Mouse (Mus musculus) CH12.LX (cell line): ENCODE results near the gene Clk4. TPM values are rescaled to one million over a fixed set of nuclear protein-coding genes. Genes with fewer than 3 reads are reported as not detected.
A peak's percentile ranks its signal among the peaks of the same experiment; 100 is the strongest.

Experiments
- DNase-seq: peaks from one replicate; pipeline ENCODE4 v3.0.0-alpha.2; 2013; ENCODE audit errors: extremely low read depth
- H3K27ac ChIP-seq: 2 replicates; pipeline ENCODE4 v1.5.1; 2012; ENCODE audit warnings: low read depth, mild to moderate bottlenecking, control low read depth, moderate library complexity; ENCODE audit not compliant: insufficient read depth
- H3K27me3 ChIP-seq: replicated peaks from 2 replicates; pipeline ENCODE3; 2012; ENCODE audit warnings: inconsistent platforms
- H3K36me3 ChIP-seq, 2 experiments: replicated peaks in 1 of 2; 2 replicates each; pipeline versions ENCODE3 to v1.6.1; 2012; ENCODE audit warnings: inconsistent platforms in 1 of 2, low read length in 1 of 2, mild to moderate bottlenecking in 1 of 2, mixed read lengths in 1 of 2, moderate library complexity in 1 of 2; ENCODE audit not compliant: control insufficient read depth in 1 of 2, insufficient read depth in 1 of 2
- H3K4me1 ChIP-seq, 2 experiments: 2 replicates each; pipeline ENCODE4 v1.6.1; 2012; ENCODE audit warnings: inconsistent platforms in 1 of 2, moderate library complexity in 1 of 2; ENCODE audit not compliant: insufficient read depth in 2 of 2, control insufficient read depth in 1 of 2
- H3K4me2 ChIP-seq: 2 replicates; pipeline ENCODE4 v1.6.1; 2012; ENCODE audit warnings: low read depth, mild to moderate bottlenecking, control low read depth; ENCODE audit not compliant: poor library complexity, insufficient read depth, severe bottlenecking
- H3K4me3 ChIP-seq, 3 experiments: fragments of 150-350 bp in 1 of 3; sonication (generic) in 1 of 3; replicated peaks in 1 of 3; 2 replicates each; pipeline versions ENCODE3 to v1.5.1; 2011 to 2012; ENCODE audit warnings: low read depth in 2 of 3, low read length in 2 of 3, mild to moderate bottlenecking in 2 of 3, moderate library complexity in 2 of 3, control low read depth in 1 of 3, improper control_type of control experiment in 1 of 3, inconsistent platforms in 1 of 3, mixed read lengths in 1 of 3; ENCODE audit not compliant: poor library complexity in 1 of 3
- H3K79me2 ChIP-seq: replicated peaks from 2 replicates; pipeline ENCODE4 v1.6.1; 2012; ENCODE audit warnings: mild to moderate bottlenecking, moderate library complexity; ENCODE audit not compliant: control insufficient read depth, poor library complexity, insufficient read depth, severe bottlenecking; ENCODE audit errors: extremely low read depth
- H3K9ac ChIP-seq: 2 replicates; pipeline ENCODE4 v1.6.1; 2012; ENCODE audit warnings: low read depth, mild to moderate bottlenecking, control low read depth, moderate library complexity; ENCODE audit not compliant: insufficient read depth
- H3K9me3 ChIP-seq: replicated peaks from 2 replicates; pipeline ENCODE3; 2012; ENCODE audit warnings: low read length, inconsistent platforms, mixed read lengths
- BHLHE40 ChIP-seq: IDR thresholded peaks from 2 replicates; pipeline ENCODE4 v1.6.1; 2011; ENCODE audit warnings: mild to moderate bottlenecking, low read depth, low read length, improper control_type of control experiment
- CTCF ChIP-seq, 2 experiments: IDR thresholded peaks in 1 of 2; conservative IDR thresholded peaks in 1 of 2; 2 replicates each; pipeline ENCODE4 v1.5.1; 2011 to 2012; ENCODE audit warnings: low read depth in 2 of 2, low read length in 2 of 2, improper control_type of control experiment in 1 of 2, inconsistent platforms in 1 of 2, mild to moderate bottlenecking in 1 of 2, moderate library complexity in 1 of 2
- ETS1 ChIP-seq: conservative IDR thresholded peaks from 2 replicates; pipeline ENCODE4 v1.6.1; 2012; ENCODE audit warnings: low read depth, mild to moderate bottlenecking, inconsistent platforms, low read length, improper control_type of control experiment, moderate library complexity
- GABPA ChIP-seq: IDR thresholded peaks from 2 replicates; pipeline ENCODE4 v1.6.1; 2012; ENCODE audit warnings: low read depth, low read length, improper control_type of control experiment, inconsistent platforms; ENCODE audit not compliant: insufficient replicate concordance
- HCFC1 ChIP-seq: IDR thresholded peaks from 2 replicates; pipeline ENCODE4 v1.6.1; 2012; ENCODE audit warnings: low read depth, mild to moderate bottlenecking, inconsistent platforms, low read length, improper control_type of control experiment
- JUND ChIP-seq: conservative IDR thresholded peaks from 2 replicates; pipeline ENCODE4 v1.6.1; 2011; ENCODE audit warnings: low read depth, low read length, improper control_type of control experiment
- MAZ ChIP-seq: IDR thresholded peaks from 2 replicates; pipeline ENCODE4 v1.6.1; 2012; ENCODE audit warnings: low read depth, mild to moderate bottlenecking, inconsistent platforms, low read length, improper control_type of control experiment, moderate library complexity
- MEF2A ChIP-seq: IDR thresholded peaks from 2 replicates; pipeline ENCODE4 v1.6.1; 2014; ENCODE audit warnings: low read depth, mild to moderate bottlenecking, inconsistent platforms, low read length, improper control_type of control experiment, borderline replicate concordance
- MYC ChIP-seq: IDR thresholded peaks from 2 replicates; pipeline ENCODE4 v1.6.1; 2011; ENCODE audit warnings: low read depth, mild to moderate bottlenecking, improper control_type of control experiment, low read length
- NRF1 ChIP-seq: IDR thresholded peaks from 2 replicates; pipeline ENCODE4 v1.6.1; 2014; ENCODE audit warnings: low read depth, mild to moderate bottlenecking, inconsistent platforms, low read length, improper control_type of control experiment, moderate library complexity
- PAX5 ChIP-seq: IDR thresholded peaks from 2 replicates; pipeline ENCODE4 v1.6.1; 2012; ENCODE audit warnings: low read length, inconsistent platforms, mixed read lengths
- RAD21 ChIP-seq: IDR thresholded peaks from 2 replicates; pipeline ENCODE4 v1.6.1; 2011; ENCODE audit warnings: low read depth, mild to moderate bottlenecking, low read length, improper control_type of control experiment, moderate library complexity
- SMC3 ChIP-seq: IDR thresholded peaks from 2 replicates; pipeline ENCODE4 v1.6.1; 2011; ENCODE audit warnings: low read depth, low read length, improper control_type of control experiment
- ZKSCAN1 ChIP-seq: IDR thresholded peaks from 2 replicates; pipeline ENCODE4 v1.6.1; 2012; ENCODE audit warnings: low read depth, inconsistent platforms, low read length, improper control_type of control experiment, borderline replicate concordance
- dilution Hi-C: fragments of 300-500 bp; cut with MboI; formaldehyde crosslinking; loops from 2 replicates; pipeline ENCODE4 v1.14.3; 2020; ENCODE audit warnings: low sequenced_read_pairs; ENCODE audit not compliant: extremely low pct_unique_long_range_greater_than_20kb, extremely low pct_ligation_motif_present
- in situ Hi-C: fragments of 300-500 bp; cut with MboI; formaldehyde crosslinking; loops from 3 replicates; pipeline ENCODE4 v1.14.3; 2019; ENCODE audit warnings: low sequenced_read_pairs, low pct_ligation_motif_present, low pct_unique_long_range_greater_than_20kb, mixed read lengths
- polyA plus RNA-seq: library from polyadenylated mRNA; unstranded; fragments of >175 nt; gene quantifications from 2 replicates; pipeline ENCODE4 v1.2.1, GENCODE M21; 2012; ENCODE audit warnings: low read depth; ENCODE audit not compliant: insufficient read length
- total RNA-seq, 2 experiments: library from RNA; depleted of rRNA; stranded (reverse); fragments of 300-350 nt in 1 of 2; fragments of >200 nt in 1 of 2; gene quantifications; 2 replicates each; pipeline ENCODE4 v1.2.3; 2012 to 2014

The Clk4 gene
- total and polyA plus RNA-seq, 3 experiments, result 70.8 to 93.4 (median 72.2) TPM

- Histone ChIP-seq H3K36me3 (peaks cover 0 to 11% of the 10 kb centered on the region in 2 experiments), H3K4me1 (no peaks in the 10 kb centered on the region; a peak in 1 of 4 replicates), H3K4me2 (no peak overlapping the region), H3K79me2 (no peaks in the 10 kb centered on the region), H3K27me3 (peaks cover 27% of the 10 kb centered on the region), H3K27ac (no peak overlapping the region), H3K9ac (no peak overlapping the region), H3K9me3 (no peaks in the 10 kb centered on the region), H3K4me3 (no peak overlapping the region)
- no peak for DNase-seq
- no peak for TF ChIP-seq JUND
- TF ChIP-seq GABPA, result no peak
- no peak for TF ChIP-seq MAZ
- no peak for TF ChIP-seq PAX5
- TF ChIP-seq HCFC1, result no peak
- no peak for TF ChIP-seq MYC
- in situ Hi-C loops (no loop called here), dilution Hi-C loops (no loop called here)
Measured at GRCm38 (mm10) chr11:51227104-51227503, 34.4 kb upstream of the Clk4 start.

GRCm38 (mm10) chr11:51234626-51235025 is 26.9 kb upstream of the Clk4 start:
- in situ Hi-C loops, result no loop called here

GRCm38 (mm10) chr11:51242897-51243296 is 18.6 kb upstream of the Clk4 start:
- peak; percentile 7 for DNase-seq
- H3K4me1 ChIP-seq, result no peaks in the 10 kb centered on the region
- H3K4me3 ChIP-seq, result no peak overlapping the region
- H3K9me3 ChIP-seq, result no peaks in the 10 kb centered on the region
- no peak overlapping the region for H3K27ac ChIP-seq
- no peak overlapping the region for H3K9ac ChIP-seq
- no peaks in the 10 kb centered on the region for H3K36me3 ChIP-seq
- TF ChIP-seq NRF1, result no peak
- peak in 1 of 2 experiments; percentile 61; a peak in 2 of 4 replicates for TF ChIP-seq CTCF (conservative IDR thresholded peaks at IDR 0.05 in 1 of 2, IDR thresholded peaks at IDR 0.05 in 1 of 2; ENCODE audit: low read depth in 2 of 2, low read length in 2 of 2)
- peak; percentile 55 for TF ChIP-seq SMC3
- TF ChIP-seq RAD21, result peak; percentile 55
- in situ Hi-C loops, result no loop called here
- H3K79me2 ChIP-seq, result no peaks in the 10 kb centered on the region
- no peak overlapping the region for H3K4me2 ChIP-seq
- H3K27me3 ChIP-seq, result peaks cover 4% of the 10 kb centered on the region
- dilution Hi-C loops, result no loop called here

More at GRCm38 (mm10) chr11:51234626-51235025, 26.9 kb upstream of the Clk4 start:
- peaks cover 10% of the 10 kb centered on the region for H3K27me3 ChIP-seq
- H3K4me2 ChIP-seq, result no peak overlapping the region
- no peaks in the 10 kb centered on the region for H3K4me1 ChIP-seq
- H3K9ac ChIP-seq, result no peak overlapping the region
- no peak for DNase-seq
- H3K4me3 ChIP-seq, result no peak overlapping the region
- TF ChIP-seq MEF2A, result no peak
- no peak for TF ChIP-seq ETS1
- TF ChIP-seq ZKSCAN1, result no peak
- no peak for TF ChIP-seq BHLHE40
- no peaks in the 10 kb centered on the region for H3K9me3 ChIP-seq
- peaks cover 16 to 38% of the 10 kb centered on the region in 2 experiments for H3K36me3 ChIP-seq
- dilution Hi-C loops, result no loop called here
- no peaks in the 10 kb centered on the region for H3K79me2 ChIP-seq
- H3K27ac ChIP-seq, result no peak overlapping the region
